Mouse (Mus musculus): ENCODE measurements at regions not wholly inside any gene's neighbourhood (a gene's known extent, or its start where the extent isn't known, plus 50 kb on each side); places are given as distances from the start of the nearest gene placed in this dataset.

DNA sequence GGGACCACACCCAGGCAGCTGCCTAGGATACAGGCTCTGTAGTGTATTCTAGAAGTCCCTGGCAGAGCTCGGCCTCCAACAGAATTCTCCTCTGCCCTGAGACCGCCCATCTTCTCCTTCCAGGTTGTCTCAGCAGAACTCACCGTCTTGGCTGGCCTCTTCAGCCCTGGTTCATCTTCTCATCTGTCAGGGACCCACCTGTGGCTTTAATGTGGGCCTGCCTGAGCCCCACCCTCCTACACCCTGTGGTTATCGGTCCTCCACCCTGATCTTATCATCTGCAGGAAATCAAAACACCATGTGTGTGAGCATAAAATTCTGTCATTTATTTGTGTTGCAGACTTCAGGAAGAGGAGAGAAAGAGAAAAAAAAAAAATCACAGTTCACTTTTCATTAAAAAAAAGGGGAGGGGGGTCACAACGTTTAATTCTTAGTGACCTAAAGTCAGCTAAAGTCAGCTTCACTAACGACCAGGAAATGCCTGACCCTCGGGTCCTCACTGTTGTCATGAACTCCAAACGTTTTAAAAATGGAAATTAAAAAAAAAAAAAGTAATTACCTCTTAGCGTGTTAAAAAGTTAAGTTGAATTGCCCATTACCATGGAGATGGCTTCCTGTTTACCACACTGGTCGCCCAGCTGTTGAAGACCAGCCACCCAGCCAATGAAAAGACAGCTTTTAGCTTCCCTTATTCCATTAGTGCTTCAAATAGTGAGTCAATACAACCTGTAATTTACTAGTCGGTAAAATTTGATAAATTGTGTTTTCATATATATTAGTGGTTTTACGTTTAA is 176.7 kb downstream of the Cog6 start:
- TF ChIP-seq CTCF (IDR thresholded peaks at IDR 0.05; ENCODE audit: borderline replicate concordance, extremely low read depth, insufficient read depth, insufficient read length) (no peak), POLR2A (IDR thresholded peaks at IDR 0.05; ENCODE audit: borderline replicate concordance, extremely low read depth, insufficient read depth, insufficient read length, poor library complexity, severe bottlenecking) (no peak)
